In genomic region chr2:174337275-174337674, GRCm38 (mm10) we compare ENCODE assay signal across 26 mouse cellular contexts. TPM values are rescaled to one million over a fixed set of nuclear protein-coding genes. Genes with fewer than 3 reads are reported as not detected.
DNase-seq lines count a peak whose midpoint lies in the region; ATAC-seq and TF ChIP-seq lines count a peak whose summit lies in the region.
"Had no signal": no experiment of that assay in that cellular context is flagged by ENCODE, and none has a peak within 500 bp of the region (broad histone marks: within the 10 kb centered on the region; RNA-seq: fewer than 3 reads in every experiment).

No protein-coding gene starts in this region.

- TF ChIP-seq CTCF in heart, adult 2 months (IDR thresholded peaks at IDR 0.05) = no peak

- no peak overlapping the region for H3ac ChIP-seq in myocyte (ENCODE audit: control insufficient read depth, insufficient read length)

- H3K79me2 ChIP-seq in heart, adult 2 months (replicated peaks; ENCODE audit: control insufficient read depth, insufficient read depth, low read length) = peaks cover 21% of the 10 kb centered on the region
- peaks cover 99% of the 10 kb centered on the region for H3K79me2 ChIP-seq in myocyte (ENCODE audit: control insufficient read depth, insufficient read depth)

- TF ChIP-seq EP300 in heart, adult 2 months (IDR thresholded peaks at IDR 0.05; ENCODE audit: insufficient read depth, low read depth, low read length) = no peak

- H3K36me3 ChIP-seq in embryonic facial prominence, embryonic 13.5 days = peaks cover 10% of the 10 kb centered on the region
- H3K36me3 ChIP-seq in embryonic facial prominence, embryonic 10.5 days (replicated peaks) = peaks cover 83% of the 10 kb centered on the region
- H3K36me3 ChIP-seq in heart, adult 2 months (ENCODE audit: control insufficient read depth, insufficient read depth, low read length) = peaks cover 68% of the 10 kb centered on the region
- H3K36me3 ChIP-seq in heart, embryonic 16.5 days (ENCODE audit: control insufficient read depth, insufficient read depth) = peaks cover 2% of the 10 kb centered on the region; the same call in 1 of the 2 replicates
- peaks cover 8% of the 10 kb centered on the region for H3K36me3 ChIP-seq in myocyte (ENCODE audit: control insufficient read depth, insufficient read depth)
- H3K36me3 ChIP-seq: intestine, embryonic 15.5 days had no signal

- H3K27ac ChIP-seq in embryonic facial prominence, embryonic 13.5 days = no peak overlapping the region
- H3K27ac ChIP-seq in embryonic facial prominence, embryonic 10.5 days (replicated peaks) = no peak overlapping the region
- peak overlapping the region; percentile 4 for H3K27ac ChIP-seq in heart, adult 2 months
- peak overlapping the region; percentile 36; the same call in 1 of the 2 replicates for H3K27ac ChIP-seq in heart, embryonic 16.5 days (ENCODE audit: low read length)
- H3K27ac ChIP-seq: forebrain, embryonic 10.5 days; forebrain, embryonic 13.5 days; intestine, embryonic 15.5 days had no signal

- DNase-seq in embryonic facial prominence, embryonic 10.5 days (ENCODE audit: low spot score) = no peak
- no peak for DNase-seq in heart, adult 2 months
- no peak for DNase-seq in heart, postnatal 25 days (ENCODE audit: low spot score)
- no peak for DNase-seq in heart, postnatal 10 days
- DNase-seq in frontal cortex, postnatal 10 days (ENCODE audit: low spot score in 2 of 2) = no peak
- DNase-seq: adrenal gland, postnatal 10 days; adrenal gland, postnatal 36 days; cerebellum, adult 11 months; cerebellum, adult 2 months; cerebellum, adult 9-11 months; cerebellum, postnatal 25 days; gastrocnemius, postnatal 10 days; gastrocnemius, postnatal 36 days; heart, postnatal 14 days; kidney, adult 11 months; kidney, adult 8-10 months had no signal

- H3K9me3 ChIP-seq in embryonic facial prominence, embryonic 13.5 days = no peaks in the 10 kb centered on the region
- no peaks in the 10 kb centered on the region for H3K9me3 ChIP-seq in embryonic facial prominence, embryonic 10.5 days
- H3K9me3 ChIP-seq in heart, embryonic 16.5 days (replicated peaks; ENCODE audit: control insufficient read depth, low read length) = no peaks in the 10 kb centered on the region
- H3K9me3 ChIP-seq: forebrain, embryonic 10.5 days; forebrain, embryonic 13.5 days; hindbrain, embryonic 12.5 days; intestine, embryonic 15.5 days had no signal

- H3K4me1 ChIP-seq in embryonic facial prominence, embryonic 13.5 days = peaks cover 97% of the 10 kb centered on the region
- peaks cover 83% of the 10 kb centered on the region for H3K4me1 ChIP-seq in embryonic facial prominence, embryonic 10.5 days
- peaks cover 41% of the 10 kb centered on the region for H3K4me1 ChIP-seq in heart, adult 2 months (ENCODE audit: control insufficient read depth, insufficient read depth, low read length)
- H3K4me1 ChIP-seq in heart, embryonic 16.5 days (ENCODE audit: control insufficient read depth, insufficient read depth, low read length) = peaks cover 88% of the 10 kb centered on the region

- H3K4me3 ChIP-seq in embryonic facial prominence, embryonic 13.5 days = no peak overlapping the region
- H3K4me3 ChIP-seq in embryonic facial prominence, embryonic 10.5 days = no peak overlapping the region
- H3K4me3 ChIP-seq in heart, adult 2 months = no peak overlapping the region
- H3K4me3 ChIP-seq in heart, embryonic 16.5 days (ENCODE audit: low read length) = no peak overlapping the region
- H3K4me3 ChIP-seq in myocyte = no peak overlapping the region
- H3K4me3 ChIP-seq: forebrain, embryonic 10.5 days; forebrain, embryonic 13.5 days; hindbrain, embryonic 12.5 days; intestine, embryonic 15.5 days had no signal

- no peak for TF ChIP-seq POLR2A in heart, adult 2 months (IDR thresholded peaks at IDR 0.05; ENCODE audit: insufficient read depth, low read depth, low read length)
- TF ChIP-seq POLR2A in myocyte (IDR thresholded peaks at IDR 0.05; ENCODE audit: insufficient read length, low read depth) = peak; percentile 34

- no peaks in the 10 kb centered on the region for H3K27me3 ChIP-seq in embryonic facial prominence, embryonic 13.5 days
- H3K27me3 ChIP-seq in embryonic facial prominence, embryonic 10.5 days (replicated peaks; ENCODE audit: low read depth, poor library complexity, severe bottlenecking) = no peaks in the 10 kb centered on the region
- no peaks in the 10 kb centered on the region for H3K27me3 ChIP-seq in heart, adult 2 months (ENCODE audit: control insufficient read depth, insufficient read depth, low read length)
- H3K27me3 ChIP-seq in heart, embryonic 16.5 days (ENCODE audit: control insufficient read depth, insufficient read depth, low read length) = no peaks in the 10 kb centered on the region
- no peaks in the 10 kb centered on the region for H3K27me3 ChIP-seq in myocyte (ENCODE audit: control insufficient read depth, insufficient read depth, insufficient read length)
- H3K27me3 ChIP-seq: forebrain, embryonic 13.5 days; hindbrain, embryonic 12.5 days; intestine, embryonic 15.5 days; Patski had no signal

- 78% methylated on average over 13 of the region's 13 CpGs for WGBS in embryonic facial prominence, embryonic 13.5 days
- 89% methylated on average over 13 of the region's 13 CpGs for whole genome bisulfite sequencing in embryonic facial prominence, embryonic 10.5 days
- 54% methylated on average over 13 of the region's 13 CpGs for WGBS in heart, adult 2 months
- 79% methylated on average over 13 of the region's 13 CpGs for WGBS in heart, embryonic 16.5 days

- ATAC-seq in embryonic facial prominence, embryonic 13.5 days (ENCODE audit: insufficient number of reproducible peaks, insufficient read depth, low FRiP score, low TSS enrichment, low read depth) = no peak
- no peak for ATAC-seq in heart, embryonic 16.5 days (replicated peaks; ENCODE audit: extremely low read depth, insufficient read depth, low FRiP score)
- ATAC-seq: forebrain, embryonic 13.5 days; forebrain, embryonic 16.5 days; hindbrain, embryonic 16.5 days; intestine, embryonic 15.5 days; Patski had no signal

- H3K9ac ChIP-seq in embryonic facial prominence, embryonic 13.5 days = no peak overlapping the region
- H3K9ac ChIP-seq in heart, adult 2 months (ENCODE audit: low read depth, low read length) = peak overlapping the region; percentile 6; the same call in 1 of the 2 replicates
- H3K9ac ChIP-seq in heart, embryonic 16.5 days (ENCODE audit: low read length) = peak overlapping the region; percentile 26; the same call in 1 of the 2 replicates
- H3K9ac ChIP-seq: forebrain, embryonic 13.5 days; hindbrain, embryonic 12.5 days; intestine, embryonic 15.5 days had no signal

- intact Hi-C loops in heart, adult 2 months (cut with DNase I) = no loop called here
- intact Hi-C loops in heart, postnatal 25 days (cut with DNase I) = no loop called here
- intact Hi-C loops in heart, postnatal 10 days (cut with DNase I) = no loop called here

- H3K4me2 ChIP-seq in embryonic facial prominence, embryonic 13.5 days = 0 out of 2 replicates have a peak overlapping the region, but pooled peaks have one; percentile 33
- no peak overlapping the region for H3K4me2 ChIP-seq in heart, embryonic 16.5 days (ENCODE audit: low read depth, low read length)
- H3K4me2 ChIP-seq in myocyte (ENCODE audit: low read depth) = no peak overlapping the region
- H3K4me2 ChIP-seq: forebrain, embryonic 13.5 days; hindbrain, embryonic 12.5 days; intestine, embryonic 15.5 days had no signal

TF ChIP-seq in myocyte, 11 proteins besides CTCF, POLR2A, EP300 and RAD21:
- TF ChIP-seq USF1 (IDR thresholded peaks at IDR 0.05; ENCODE audit: low read depth) (no peak), POLR2AphosphoS2 (IDR thresholded peaks at IDR 0.05; ENCODE audit: insufficient read length, low read depth) (peak; percentile 57)

RNA-seq across cellular contexts. Expression of gene Gm20721, which starts 9.2 kb away (rescaled TPM):
- polyA plus RNA-seq in embryonic facial prominence, embryonic 13.5 days (2015; fragmentation: Nextera tagmentation; extraction: Ambion mirVana) = 17.1 and 20.3 TPM in 2 replicates
- polyA plus RNA-seq in embryonic facial prominence, embryonic 10.5 days (2016; fragmentation: Nextera tagmentation; extraction: Ambion mirVana) = 11.9 and 14.6 TPM in 2 replicates
- total RNA-seq in heart, adult 2 months (2021) = 1 to 10 TPM; 1.6 to 1.8 TPM
- polyA plus RNA-seq in heart, adult 2 months (2012; rRNA removed) = 0.12 TPM in 1 of 2 replicates, not detected in the other
- 1 to 10 TPM; 1.6 to 2.2 TPM for total RNA-seq in heart, postnatal 25 days (2021)
- polyA plus RNA-seq in heart, embryonic 16.5 days (2015; fragmentation: Nextera tagmentation; extraction: Ambion mirVana) = 33.4 and 41.6 TPM in 2 replicates
- total RNA-seq in heart, postnatal 10 days (2021) = 1 to 10 TPM; 2.4 to 2.8 TPM
- 9.7 TPM for polyA plus RNA-seq in myocyte (2012; fragmentation: generic; extraction: Trizol)

RNA-seq across cellular contexts. Expression of gene Gnas, which starts 53.2 kb away (rescaled TPM):
- 1,664 and 1,723 TPM in 2 replicates for polyA plus RNA-seq in embryonic facial prominence, embryonic 13.5 days (2015; fragmentation: Nextera tagmentation; extraction: Ambion mirVana)
- 1,270 and 1,303 TPM in 2 replicates for polyA plus RNA-seq in embryonic facial prominence, embryonic 10.5 days (2016; fragmentation: Nextera tagmentation; extraction: Ambion mirVana)
- 1,000 to 10,000 TPM; 1,140 to 1,235 TPM for total RNA-seq in heart, adult 2 months (2021)
- 1,079 and 1,189 TPM in 2 replicates for polyA plus RNA-seq in heart, adult 2 months (2012; rRNA removed)
- 1,000 to 10,000 TPM; 1,170 to 1,213 TPM for total RNA-seq in heart, postnatal 25 days (2021)
- 1,284 and 1,464 TPM in 2 replicates for polyA plus RNA-seq in heart, embryonic 16.5 days (2015; fragmentation: Nextera tagmentation; extraction: Ambion mirVana)
- 1,000 to 10,000 TPM; 1,834 to 2,103 TPM for total RNA-seq in heart, postnatal 10 days (2021)
- polyA plus RNA-seq in myocyte (2012; fragmentation: generic; extraction: Trizol) = 1,706 TPM

Comparison
In these comparisons a context has a peak if more than half of its experiments do, and no peak if none do; other contexts are left out.
1. H3K27ac ChIP-seq: peak in heart, adult 2 months (single experiment) and heart, embryonic 16.5 days (single experiment); none in embryonic facial prominence, embryonic 13.5 days (single experiment) and embryonic facial prominence, embryonic 10.5 days (single experiment).